Mouse (Mus musculus): Measurements from ENCODE around the gene Btaf1.

DNA sequence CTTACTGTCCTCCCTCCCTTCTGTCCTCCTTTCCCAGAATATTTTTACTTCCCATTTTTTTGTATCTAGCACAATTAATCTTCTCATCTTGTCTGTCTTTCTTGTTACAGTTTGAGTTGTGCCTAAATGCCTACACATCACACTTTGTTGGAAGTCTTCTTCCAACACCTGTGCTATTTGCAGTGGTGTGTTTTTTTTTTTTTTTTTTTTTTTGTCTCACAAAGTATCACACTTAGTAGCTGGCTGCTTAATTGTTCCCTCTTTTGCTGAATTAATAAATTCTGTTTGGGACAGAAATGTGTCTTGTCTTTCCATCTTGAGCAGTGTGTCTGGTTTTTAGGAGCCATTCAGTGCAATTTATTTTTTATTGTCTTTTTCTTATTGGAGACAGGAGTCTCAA lies 3.9 kb downstream of the Btaf1 start:
- no peak for TF ChIP-seq CTCF (IDR thresholded peaks at IDR 0.05)
- TF ChIP-seq POLR2A (IDR thresholded peaks at IDR 0.05; ENCODE audit: insufficient read depth, low read depth, low read length), result no peak
- TF ChIP-seq EP300 (IDR thresholded peaks at IDR 0.05; ENCODE audit: insufficient read depth, low read depth, low read length), result no peak
